Mouse (Mus musculus): ENCODE results near the gene Enoph1. TPM values are rescaled to one million over a fixed set of nuclear protein-coding genes. Genes with fewer than 3 reads are reported as not detected.

Gene Enoph1
- total RNA-seq, 1 experiment from 2014 or later: 37.5 TPM

DNA sequence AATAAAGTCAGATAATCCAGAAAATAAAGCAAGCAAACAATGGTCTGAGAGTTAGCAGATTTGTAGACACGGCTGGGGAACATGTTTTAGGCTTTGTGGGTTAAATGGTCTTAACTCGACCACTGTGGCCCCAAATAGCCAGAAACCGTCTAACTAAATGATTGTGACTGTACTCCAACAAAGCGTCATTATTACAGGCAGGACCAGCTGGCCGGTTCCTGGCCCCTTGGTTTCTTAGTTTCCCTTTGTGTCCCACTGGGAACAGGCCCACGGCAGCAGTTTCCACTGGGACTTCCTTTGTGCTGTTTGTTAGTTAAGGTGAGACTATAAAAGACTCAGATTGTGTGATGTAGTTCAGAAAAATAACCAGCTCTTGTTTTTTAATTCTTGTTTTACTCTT, 18.9 kb downstream of the Enoph1 start:
- no peak for ATAC-seq (replicated peaks in 1 of 2; ENCODE audit: insufficient read depth in 1 of 2, low FRiP score in 2 of 2, low TSS enrichment in 1 of 2, low read depth in 1 of 2, poor library complexity in 2 of 2, severe bottlenecking in 2 of 2)

DNA sequence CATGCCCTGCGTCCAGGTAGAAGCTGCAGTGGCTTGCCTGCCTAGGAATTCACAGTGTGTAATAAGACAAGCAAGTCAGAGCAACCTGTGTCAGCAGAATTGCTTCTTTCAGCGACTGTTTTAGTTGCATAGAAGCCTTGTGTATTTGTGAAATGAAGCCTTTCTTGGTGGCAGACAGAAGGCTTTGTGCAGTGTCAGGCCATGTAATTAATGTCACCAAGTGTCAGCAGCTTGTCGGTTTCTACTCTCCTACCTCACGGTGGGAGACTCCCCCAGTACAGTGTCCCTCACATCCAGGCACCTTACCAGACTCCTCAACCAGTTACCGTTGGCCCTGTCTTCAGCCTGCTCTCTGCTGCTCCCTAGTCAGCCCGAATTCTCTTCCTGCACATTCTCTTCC, 19.5 kb downstream of the Enoph1 start:
- no peak for ATAC-seq (replicated peaks in 1 of 2; ENCODE audit: insufficient read depth in 1 of 2, low FRiP score in 2 of 2, low TSS enrichment in 1 of 2, low read depth in 1 of 2, poor library complexity in 2 of 2, severe bottlenecking in 2 of 2)

DNA sequence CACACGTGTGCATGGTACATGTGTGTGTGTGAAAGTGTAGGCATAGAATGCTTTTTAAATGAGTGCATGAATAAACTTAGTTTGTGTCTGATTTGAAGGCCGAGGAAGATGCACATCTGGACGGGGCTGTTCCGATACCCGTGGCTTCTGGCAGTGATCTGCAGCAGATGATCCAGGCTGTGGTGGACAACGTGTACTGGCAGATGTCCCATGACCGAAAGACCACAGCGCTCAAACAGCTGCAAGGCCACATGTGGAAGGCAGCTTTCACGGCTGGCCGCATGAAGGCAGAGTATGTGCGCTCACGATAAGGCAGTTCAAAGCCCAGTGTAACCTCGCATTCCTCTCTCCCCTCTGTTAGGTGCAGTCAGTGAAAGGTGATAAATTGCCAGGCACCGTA, 21.1 kb downstream of the Enoph1 start:
- ATAC-seq (replicated peaks in 1 of 2; ENCODE audit: insufficient read depth in 1 of 2, low FRiP score in 2 of 2, low TSS enrichment in 1 of 2, low read depth in 1 of 2, poor library complexity in 2 of 2, severe bottlenecking in 2 of 2): no peak

DNA sequence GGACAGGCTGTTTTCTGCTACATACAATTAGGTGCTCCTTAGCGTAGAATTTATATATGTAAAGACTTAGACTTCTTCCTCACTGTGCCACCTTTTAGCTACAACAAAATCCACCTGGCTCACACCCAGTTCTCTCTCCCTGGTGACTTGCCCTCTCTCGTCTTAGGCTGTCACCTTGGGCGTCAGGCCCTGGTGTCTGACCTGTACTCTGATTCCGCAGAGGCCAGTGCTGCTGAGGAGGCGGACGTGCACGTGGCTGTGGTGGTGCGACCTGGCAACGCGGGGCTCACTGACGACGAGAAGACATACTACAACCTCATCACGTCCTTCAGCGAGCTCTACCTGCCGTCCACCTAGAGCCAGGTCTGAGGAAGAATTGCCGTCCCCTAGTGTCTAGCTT, 27.8 kb downstream of the Enoph1 start:
- no peak for ATAC-seq (replicated peaks in 1 of 2; ENCODE audit: insufficient read depth in 1 of 2, low FRiP score in 2 of 2, low TSS enrichment in 1 of 2, low read depth in 1 of 2, poor library complexity in 2 of 2, severe bottlenecking in 2 of 2)

DNA sequence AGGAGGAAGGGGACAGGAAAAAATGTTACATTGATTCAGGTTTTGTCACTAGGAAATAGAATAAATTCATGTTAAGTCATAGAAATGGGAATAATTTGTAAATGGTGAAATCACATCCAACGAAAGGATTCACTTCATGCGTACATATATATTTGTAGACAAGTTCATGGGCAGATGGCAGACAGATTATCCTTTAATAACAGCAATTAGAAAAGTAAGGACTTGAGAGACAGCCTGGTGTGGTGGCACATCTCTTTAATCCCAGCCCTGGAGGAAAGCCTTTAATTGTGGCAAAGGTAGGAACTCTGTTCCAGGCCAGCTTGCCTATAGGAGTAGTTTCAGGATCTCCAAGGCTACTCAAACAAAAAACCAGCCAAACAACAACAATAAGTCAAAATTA, 29.7 kb downstream of the Enoph1 start:
- ATAC-seq (replicated peaks in 1 of 2; ENCODE audit: insufficient read depth in 1 of 2, low FRiP score in 2 of 2, low TSS enrichment in 1 of 2, low read depth in 1 of 2, poor library complexity in 2 of 2, severe bottlenecking in 2 of 2): no peak

DNA sequence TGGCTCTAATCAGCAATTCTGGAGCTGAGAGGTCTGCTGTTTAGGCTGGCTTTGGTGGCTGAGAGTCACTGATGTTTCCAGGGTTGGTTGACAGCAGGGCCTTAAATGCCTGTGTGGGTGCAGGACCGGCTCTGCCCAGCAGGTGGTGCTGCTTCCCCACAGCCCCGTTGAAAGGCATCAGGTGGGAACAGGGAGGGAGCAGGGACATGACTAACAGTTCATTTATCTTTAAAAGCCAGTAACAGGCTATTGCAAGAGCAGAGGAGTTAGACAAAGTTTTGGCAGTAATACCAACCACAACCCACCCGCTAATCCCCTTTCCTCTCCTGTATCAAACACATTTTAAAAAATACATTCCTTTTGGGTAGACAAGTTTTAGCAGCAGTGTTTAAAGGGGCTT, 30.5 kb downstream of the Enoph1 start:
- ATAC-seq (replicated peaks in 1 of 2; ENCODE audit: insufficient read depth in 1 of 2, low FRiP score in 2 of 2, low TSS enrichment in 1 of 2, low read depth in 1 of 2, poor library complexity in 2 of 2, severe bottlenecking in 2 of 2): peak; percentile 84 to 87

DNA sequence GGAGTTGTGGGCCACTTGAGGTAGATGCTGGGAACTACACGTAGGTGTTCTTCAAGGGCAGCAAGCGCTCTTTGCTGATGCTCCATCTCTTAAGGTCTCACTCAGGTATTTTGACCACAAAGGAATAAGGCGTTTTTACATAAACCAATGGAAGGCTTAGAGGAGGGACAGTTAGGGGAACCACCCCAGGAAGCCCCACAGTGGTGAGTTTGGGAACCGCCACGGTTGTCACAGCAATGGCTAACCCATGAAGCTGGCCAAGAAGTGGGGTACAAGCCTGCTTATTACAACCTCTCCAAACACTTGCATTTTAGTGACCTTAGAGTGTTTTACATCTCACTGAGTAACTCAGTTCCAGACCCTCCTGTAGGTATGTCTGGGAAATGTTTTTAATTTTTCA, 31.8 kb downstream of the Enoph1 start:
- no peak for ATAC-seq (replicated peaks in 1 of 2; ENCODE audit: insufficient read depth in 1 of 2, low FRiP score in 2 of 2, low TSS enrichment in 1 of 2, low read depth in 1 of 2, poor library complexity in 2 of 2, severe bottlenecking in 2 of 2)

DNA sequence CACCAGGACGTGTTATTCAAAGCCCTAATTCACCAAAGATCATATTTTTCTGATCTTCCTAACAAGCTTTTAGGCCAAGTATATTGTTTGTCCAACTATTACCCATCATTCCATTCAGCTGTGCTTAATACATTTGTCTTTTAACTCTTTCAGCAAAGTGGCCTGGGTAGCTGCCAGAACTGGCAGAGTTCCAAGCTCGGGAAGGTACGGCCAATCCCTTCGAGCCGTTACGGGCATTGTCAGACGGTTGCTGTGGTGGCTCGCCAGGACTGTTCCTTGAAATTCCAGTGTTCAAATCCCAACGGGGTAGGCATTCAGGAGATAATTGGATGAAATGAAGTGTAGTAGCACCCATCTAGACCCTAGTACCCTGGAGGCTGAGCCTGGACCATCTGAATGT, 32.8 kb downstream of the Enoph1 start:
- no peak for ATAC-seq (replicated peaks in 1 of 2; ENCODE audit: insufficient read depth in 1 of 2, low FRiP score in 2 of 2, low TSS enrichment in 1 of 2, low read depth in 1 of 2, poor library complexity in 2 of 2, severe bottlenecking in 2 of 2)

DNA sequence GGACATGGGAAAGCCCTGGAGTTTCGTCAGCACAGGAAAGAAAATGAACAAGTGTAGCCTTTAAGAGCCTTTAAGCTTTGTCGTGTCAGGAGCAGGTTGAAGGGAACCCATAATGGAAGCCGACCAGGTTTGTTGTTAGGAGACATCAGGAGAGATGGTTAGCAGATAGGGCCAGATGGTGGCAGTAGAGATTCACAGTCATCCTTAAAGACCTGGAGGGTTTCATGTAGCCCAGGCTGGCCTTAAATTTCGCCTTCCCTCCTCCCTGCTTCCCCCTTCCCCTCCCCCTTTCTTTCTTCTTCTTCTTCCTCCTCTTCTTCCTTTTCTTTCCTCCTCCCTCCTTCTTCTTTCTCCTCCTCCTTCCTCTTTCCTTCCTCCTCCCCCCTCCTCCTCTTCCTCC, 34.8 kb downstream of the Enoph1 start:
- ATAC-seq (replicated peaks in 1 of 2; ENCODE audit: insufficient read depth in 1 of 2, low FRiP score in 2 of 2, low TSS enrichment in 1 of 2, low read depth in 1 of 2, poor library complexity in 2 of 2, severe bottlenecking in 2 of 2): no peak

DNA sequence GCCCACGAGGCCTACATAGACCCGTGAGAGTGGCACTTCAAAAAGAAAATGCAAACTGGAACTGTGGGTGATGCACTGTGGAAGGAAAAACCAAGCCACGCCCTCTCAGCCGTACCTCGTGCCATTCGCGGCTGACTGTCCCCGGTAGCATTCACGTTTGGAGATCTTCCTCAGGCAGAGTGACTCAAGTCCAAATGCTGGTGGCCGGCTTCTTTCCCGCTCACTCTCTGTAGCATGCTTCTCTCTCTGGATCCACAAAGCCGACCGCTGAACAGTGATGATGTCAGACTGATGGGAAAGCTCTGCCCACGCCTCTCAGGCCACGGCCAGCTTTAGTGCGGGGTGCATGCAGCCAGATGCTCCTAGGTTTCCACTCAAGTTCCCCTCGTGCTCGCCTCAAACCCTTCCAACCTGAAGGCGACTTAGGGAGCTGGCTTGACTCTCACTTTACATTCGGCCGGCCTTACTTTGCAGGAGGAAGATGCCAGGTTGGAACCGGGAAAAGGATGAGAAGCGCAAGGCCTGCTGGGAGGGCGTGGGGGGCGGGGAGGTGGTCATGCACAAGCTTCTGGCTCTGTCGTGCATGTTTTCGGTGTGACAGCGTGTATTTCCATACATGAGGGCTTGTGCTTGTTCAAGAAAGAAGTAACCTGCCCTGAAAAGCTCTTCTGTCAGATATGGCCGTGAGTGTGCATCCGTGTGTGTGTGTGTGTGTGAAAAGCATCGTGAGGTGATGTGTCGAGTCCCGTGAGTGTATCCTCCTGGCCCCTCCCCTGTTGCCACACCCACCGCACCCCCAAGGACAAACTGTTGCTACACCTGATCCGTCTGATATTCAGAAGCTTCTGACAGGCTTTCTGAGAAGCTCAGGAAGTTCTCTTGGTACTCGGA, 39.5 kb downstream of the Enoph1 start:
- peak; percentile 51 to 60; a peak in 3 of 4 replicates for ATAC-seq (replicated peaks in 1 of 2; ENCODE audit: insufficient read depth in 1 of 2, low FRiP score in 2 of 2, low TSS enrichment in 1 of 2, low read depth in 1 of 2, poor library complexity in 2 of 2, severe bottlenecking in 2 of 2)

DNA sequence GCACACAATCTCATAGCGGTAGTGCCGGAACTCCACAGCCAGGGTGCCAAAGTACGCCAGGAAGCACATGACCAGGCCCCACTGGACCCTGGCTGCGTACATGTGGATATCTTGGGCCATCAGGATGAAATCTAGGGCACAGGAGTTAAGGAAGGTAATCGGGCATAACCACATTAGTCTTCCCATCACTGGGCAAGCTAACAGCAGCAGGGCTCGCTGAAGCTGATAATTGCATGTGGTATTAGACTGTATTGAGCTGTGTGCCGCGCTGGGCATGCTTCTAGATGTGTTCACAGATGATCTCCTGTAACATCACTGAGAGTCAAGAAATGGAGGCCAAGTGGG, 40.1 kb downstream of the Enoph1 start:
- no peak for ATAC-seq (replicated peaks in 1 of 2; ENCODE audit: insufficient read depth in 1 of 2, low FRiP score in 2 of 2, low TSS enrichment in 1 of 2, low read depth in 1 of 2, poor library complexity in 2 of 2, severe bottlenecking in 2 of 2)

DNA sequence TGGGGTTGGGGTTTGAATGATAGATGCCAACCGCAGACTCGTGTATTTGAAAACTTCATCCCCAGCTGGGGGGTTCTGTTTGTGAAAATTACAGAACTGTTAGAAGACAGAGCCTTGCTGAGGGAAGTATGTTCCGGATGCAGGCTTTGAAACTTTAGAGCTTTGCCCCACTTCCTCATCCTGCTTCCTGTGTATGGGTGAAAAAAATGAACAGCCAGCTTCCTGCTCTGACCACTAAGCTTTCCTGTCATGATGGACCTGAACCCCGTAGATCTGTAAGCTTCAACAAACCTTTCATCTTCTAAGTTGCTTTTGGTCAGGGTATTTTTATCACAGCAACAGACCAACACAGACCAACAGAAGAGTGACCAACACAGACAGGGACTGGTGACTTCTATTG, 42.2 kb downstream of the Enoph1 start:
- ATAC-seq (replicated peaks in 1 of 2; ENCODE audit: insufficient read depth in 1 of 2, low FRiP score in 2 of 2, low TSS enrichment in 1 of 2, low read depth in 1 of 2, poor library complexity in 2 of 2, severe bottlenecking in 2 of 2): peak; percentile 28 to 44; a peak in 1 of 4 replicates

DNA sequence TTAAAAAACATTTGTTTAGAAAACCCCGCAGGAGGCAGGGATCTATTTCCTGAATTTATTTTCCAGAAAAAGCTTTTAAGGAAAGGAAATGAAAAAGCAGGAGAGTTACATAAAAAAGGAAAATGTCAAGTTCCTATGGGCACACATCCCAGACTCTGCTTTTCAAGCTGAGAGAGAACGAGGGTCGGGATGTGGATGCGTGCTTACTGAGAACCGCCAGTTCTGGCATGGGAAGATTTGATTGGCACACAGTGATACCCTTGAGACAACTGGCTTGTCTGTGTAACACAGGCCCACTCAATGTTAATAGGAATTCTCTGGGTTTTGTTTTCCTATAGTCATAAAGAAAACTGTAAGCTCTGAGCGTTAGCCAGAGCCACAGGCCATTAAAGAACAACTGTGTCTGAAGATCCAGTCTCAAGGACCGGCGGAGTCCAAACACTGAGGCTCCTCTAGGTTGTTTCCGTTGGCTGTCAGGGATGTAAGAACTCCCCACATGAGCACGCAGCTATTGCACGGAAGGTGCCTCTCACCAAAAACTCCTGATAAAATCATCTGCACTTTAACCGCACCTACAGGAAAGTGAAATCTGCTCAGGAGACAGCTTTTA, 44.3 kb downstream of the Enoph1 start:
- ATAC-seq (replicated peaks in 1 of 2; ENCODE audit: insufficient read depth in 1 of 2, low FRiP score in 2 of 2, low TSS enrichment in 1 of 2, low read depth in 1 of 2, poor library complexity in 2 of 2, severe bottlenecking in 2 of 2): no peak

DNA sequence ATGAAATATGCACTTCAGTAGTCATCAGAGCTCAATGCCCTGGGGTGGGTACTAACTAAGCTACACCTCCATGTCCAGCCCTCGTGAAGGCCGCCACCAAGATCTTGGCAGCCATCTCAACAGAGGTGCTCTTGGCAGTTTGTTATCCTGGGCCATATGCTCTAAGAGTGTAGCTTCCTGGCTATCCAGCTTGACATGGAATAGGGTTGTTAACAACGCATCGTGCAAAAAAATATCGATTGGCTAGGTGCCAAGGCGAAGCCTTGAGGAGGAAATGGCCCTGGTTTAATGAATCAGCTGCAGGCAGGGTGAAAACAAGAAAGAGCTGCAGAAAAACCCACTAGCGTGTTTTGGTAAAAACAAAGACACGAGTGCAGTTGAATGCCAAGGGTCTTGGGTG, 45.3 kb downstream of the Enoph1 start:
- ATAC-seq (replicated peaks in 1 of 2; ENCODE audit: insufficient read depth in 1 of 2, low FRiP score in 2 of 2, low TSS enrichment in 1 of 2, low read depth in 1 of 2, poor library complexity in 2 of 2, severe bottlenecking in 2 of 2): no peak

DNA sequence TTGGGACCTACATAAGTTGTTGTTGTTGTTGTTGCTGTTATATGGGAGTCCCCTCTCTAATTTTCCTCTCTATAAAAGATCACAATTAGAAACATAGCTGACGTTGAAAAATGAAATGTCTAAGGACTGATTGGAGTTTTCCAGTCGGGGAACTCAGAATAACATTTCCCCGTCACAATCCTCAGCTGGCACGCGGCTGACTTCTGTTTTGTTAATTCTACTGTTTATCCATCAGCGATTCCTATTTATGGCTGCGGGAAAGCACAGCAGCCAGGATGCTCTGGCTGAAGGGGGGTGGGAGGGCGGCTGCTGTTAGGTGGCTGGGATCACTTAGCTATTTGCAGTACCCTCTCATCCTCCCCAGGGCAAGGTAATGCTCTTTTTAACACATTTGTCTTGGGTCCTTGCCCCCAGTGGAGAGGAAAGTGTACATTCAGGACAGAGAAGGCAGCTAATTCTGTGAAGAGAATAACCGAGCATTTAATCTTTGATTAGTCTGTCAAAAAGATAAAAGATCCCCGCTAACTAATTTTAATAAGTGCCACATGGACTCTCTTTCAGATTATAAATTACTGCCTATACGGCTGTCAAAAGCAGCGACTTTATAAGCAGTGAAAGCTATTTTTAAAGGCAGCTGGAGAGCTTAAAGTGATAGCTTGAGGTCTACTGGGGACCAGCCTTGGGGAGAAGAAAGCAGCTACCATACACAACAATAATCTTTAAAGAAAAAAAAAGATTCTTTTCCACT, 50.9 kb downstream of the Enoph1 start:
- ATAC-seq (replicated peaks in 1 of 2; ENCODE audit: insufficient read depth in 1 of 2, low FRiP score in 2 of 2, low TSS enrichment in 1 of 2, low read depth in 1 of 2, poor library complexity in 2 of 2, severe bottlenecking in 2 of 2): no peak

DNA sequence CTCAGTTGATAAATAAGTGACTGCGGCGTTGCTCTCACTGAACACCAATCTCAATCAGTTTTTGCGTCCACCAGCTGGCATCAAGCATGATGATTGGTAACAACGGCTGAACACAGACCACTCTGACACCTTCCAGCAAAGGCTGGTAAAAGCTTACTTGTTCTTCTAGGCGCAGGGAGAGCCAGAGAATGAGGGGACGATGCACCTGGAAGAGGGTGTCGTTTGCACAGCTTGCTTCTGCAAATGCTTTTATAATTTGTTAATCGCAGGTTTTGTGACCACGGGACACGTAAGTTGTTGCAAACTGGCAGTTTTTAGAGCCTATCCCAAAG, 51.4 kb downstream of the Enoph1 start:
- ATAC-seq (replicated peaks in 1 of 2; ENCODE audit: insufficient read depth in 1 of 2, low FRiP score in 2 of 2, low TSS enrichment in 1 of 2, low read depth in 1 of 2, poor library complexity in 2 of 2, severe bottlenecking in 2 of 2): no peak

DNA sequence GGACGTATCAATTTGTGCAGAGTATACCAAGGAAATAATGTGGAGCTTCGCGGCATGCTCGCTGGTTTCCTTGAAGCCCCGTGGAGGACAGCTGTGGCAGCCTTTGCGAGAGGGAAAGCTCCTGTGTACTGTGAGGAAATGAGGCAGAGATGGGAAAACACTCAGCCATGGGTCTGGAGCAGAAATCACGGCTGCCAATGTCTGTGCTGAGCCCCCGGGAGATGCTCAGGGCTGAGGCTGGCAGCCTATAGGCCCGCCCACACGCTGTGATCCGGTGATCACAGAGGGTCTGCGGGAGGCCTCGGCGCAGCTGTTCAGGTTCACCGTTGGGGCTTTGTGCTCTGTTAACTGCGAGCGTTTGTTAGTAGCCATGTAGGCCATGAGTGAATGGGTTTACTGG, 51.8 kb downstream of the Enoph1 start:
- ATAC-seq (replicated peaks in 1 of 2; ENCODE audit: insufficient read depth in 1 of 2, low FRiP score in 2 of 2, low TSS enrichment in 1 of 2, low read depth in 1 of 2, poor library complexity in 2 of 2, severe bottlenecking in 2 of 2): no peak

DNA sequence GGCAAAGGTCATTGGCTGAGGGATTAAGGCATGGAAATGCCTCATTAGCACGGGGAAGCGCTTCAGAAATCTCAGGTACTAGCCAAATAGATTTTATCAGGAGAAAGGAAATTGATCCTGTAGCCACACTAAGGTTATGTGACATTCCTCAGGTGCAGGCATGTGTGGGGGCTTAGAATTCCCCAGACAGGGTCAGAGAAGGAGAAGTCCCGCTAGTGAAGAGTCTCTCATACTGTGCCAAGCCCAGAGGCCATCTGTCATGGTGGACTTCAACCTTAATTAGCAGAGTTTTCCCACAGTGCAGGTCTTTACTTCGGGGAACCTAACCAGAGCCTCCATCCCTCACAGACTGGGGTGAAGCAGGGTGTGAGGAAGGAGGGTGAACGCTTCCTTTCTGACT, 57.2 kb downstream of the Enoph1 start:
- ATAC-seq (replicated peaks in 1 of 2; ENCODE audit: insufficient read depth in 1 of 2, low FRiP score in 2 of 2, low TSS enrichment in 1 of 2, low read depth in 1 of 2, poor library complexity in 2 of 2, severe bottlenecking in 2 of 2): no peak

Data from hematopoietic stem cell, adult 5-6 weeks (primary cell).